Mouse (Mus musculus) myocyte (in vitro differentiated cells): ENCODE data around the gene Gripap1.

Experiments used
- POLR2A ChIP-seq: IDR thresholded peaks from one replicate; pipeline ENCODE4 v1.6.1; 2011; ENCODE audit warnings: low read depth, mild to moderate bottlenecking, control low read depth, moderate library complexity; ENCODE audit not compliant: insufficient read length
- POLR2AphosphoS2 ChIP-seq: IDR thresholded peaks from one replicate; pipeline ENCODE4 v1.6.1; 2011; ENCODE audit warnings: low read depth, control low read depth; ENCODE audit not compliant: insufficient read length

DNA sequence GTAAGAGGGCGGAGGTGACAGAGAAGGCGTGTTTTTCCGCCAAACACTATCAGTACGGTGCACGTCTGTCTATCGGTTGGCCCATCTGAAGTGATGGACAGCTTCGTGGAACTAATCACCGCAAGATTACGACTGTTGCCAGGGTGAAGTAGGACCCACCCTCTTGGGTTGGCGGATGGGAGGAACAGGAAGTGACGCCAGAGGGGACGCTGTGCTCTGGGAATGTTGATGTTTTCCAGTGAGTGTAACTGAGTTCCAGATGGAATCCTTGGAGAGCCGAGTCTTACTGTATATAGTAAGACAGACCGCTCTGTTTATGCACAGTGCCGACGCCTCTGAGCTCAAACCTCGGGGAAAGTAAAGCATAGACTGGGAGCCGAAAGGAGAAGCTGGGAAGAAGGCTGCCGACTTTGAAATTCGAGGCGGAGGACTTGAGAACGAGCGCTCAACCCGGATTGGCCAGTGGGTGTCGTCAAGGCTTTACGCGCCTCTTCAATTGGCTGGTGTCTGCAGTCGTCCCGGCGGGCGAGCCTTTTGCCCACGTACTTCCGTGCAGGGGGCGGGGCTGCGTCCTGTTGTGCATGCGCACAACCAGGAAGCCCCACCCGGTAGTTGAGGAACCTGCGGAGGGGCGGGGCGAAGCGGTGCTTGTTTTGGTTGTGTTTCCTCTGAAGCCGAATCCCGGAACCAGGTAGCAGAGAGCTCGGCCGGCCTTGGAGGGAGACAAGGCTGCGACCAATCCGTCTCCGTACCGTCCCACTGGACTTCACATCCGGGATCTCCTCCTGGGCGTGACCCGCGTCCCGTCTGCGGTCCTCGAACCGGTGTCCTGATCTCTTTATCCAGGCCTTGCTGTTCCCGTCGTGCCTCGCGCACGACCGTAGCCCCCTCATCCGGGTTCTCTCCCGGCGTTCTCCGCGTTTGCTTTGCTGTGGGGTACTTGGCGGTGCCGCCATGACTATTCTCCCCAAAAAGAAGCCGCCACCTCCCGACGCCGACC lies 51.9 kb downstream of the Gripap1 start, which contains the start of gene Otud5:
- TF ChIP-seq POLR2A (peak; percentile 27), POLR2AphosphoS2 (peak; percentile 12)
